Mouse (Mus musculus) thymus, adult 2 months (tissue): Measurements from ENCODE around the gene Cyba. TPM values are rescaled to one million over a fixed set of nuclear protein-coding genes. Genes with fewer than 3 reads are reported as not detected.

ENCODE experiments used
- DNase-seq: peaks from one replicate; pipeline ENCODE4 v3.0.0; 2021
- H3K27ac ChIP-seq: fragments of 200-500 bp; 2 replicates; pipeline ENCODE4 v1.5.1; 2012; ENCODE audit warnings: low read length, control low read depth; ENCODE audit not compliant: control insufficient read depth, insufficient read depth
- H3K27me3 ChIP-seq: fragments of 200-500 bp; 2 replicates; pipeline ENCODE4 v1.6.1; 2012; ENCODE audit warnings: mild to moderate bottlenecking, low read length, moderate library complexity, mixed read lengths; ENCODE audit not compliant: control insufficient read depth, insufficient read depth
- H3K36me3 ChIP-seq: fragments of 200-500 bp; 2 replicates; pipeline ENCODE4 v1.6.1; 2012; ENCODE audit warnings: mild to moderate bottlenecking, low read length, moderate library complexity; ENCODE audit not compliant: control insufficient read depth, insufficient read depth
- H3K4me1 ChIP-seq: fragments of 200-500 bp; replicated peaks from 2 replicates; pipeline ENCODE4 v1.6.1; 2012; ENCODE audit warnings: low read length; ENCODE audit not compliant: control insufficient read depth, insufficient read depth
- H3K4me3 ChIP-seq: fragments of 200-500 bp; 2 replicates; pipeline ENCODE4 v1.5.1; 2012; ENCODE audit warnings: mild to moderate bottlenecking, low read length, control low read depth, moderate library complexity; ENCODE audit not compliant: control insufficient read depth, insufficient read depth
- CTCF ChIP-seq: fragments of 200-500 bp; IDR thresholded peaks from 2 replicates; pipeline ENCODE4 v1.5.1; 2012; ENCODE audit warnings: mild to moderate bottlenecking, control low read depth, low read length, moderate library complexity, borderline replicate concordance; ENCODE audit not compliant: control insufficient read depth, poor library complexity, insufficient read depth; ENCODE audit errors: extremely low read depth
- POLR2A ChIP-seq: fragments of 200-500 bp; IDR thresholded peaks from 2 replicates; pipeline ENCODE4 v1.6.1; 2012; ENCODE audit warnings: mild to moderate bottlenecking, low read length, control low read depth, moderate library complexity; ENCODE audit not compliant: control insufficient read depth, poor library complexity, insufficient read depth; ENCODE audit errors: extremely low read depth
- WGBS: fragments of 180-500 bp; shearing (Covaris S2); methylation state at CpG from one replicate; pipeline ENCODE4 v1.1.7; 2018; 5-methylcytosine and 5-hydroxymethylcytosine counted together
- polyA plus RNA-seq: library from polyadenylated mRNA; depleted of rRNA; stranded (reverse); fragments of >200 nt; gene quantifications from 2 replicates; pipeline ENCODE4 v1.2.3, GENCODE M21; 2012

Gene Cyba
- polyA plus RNA-seq, 1 experiment = 705 TPM

DNA sequence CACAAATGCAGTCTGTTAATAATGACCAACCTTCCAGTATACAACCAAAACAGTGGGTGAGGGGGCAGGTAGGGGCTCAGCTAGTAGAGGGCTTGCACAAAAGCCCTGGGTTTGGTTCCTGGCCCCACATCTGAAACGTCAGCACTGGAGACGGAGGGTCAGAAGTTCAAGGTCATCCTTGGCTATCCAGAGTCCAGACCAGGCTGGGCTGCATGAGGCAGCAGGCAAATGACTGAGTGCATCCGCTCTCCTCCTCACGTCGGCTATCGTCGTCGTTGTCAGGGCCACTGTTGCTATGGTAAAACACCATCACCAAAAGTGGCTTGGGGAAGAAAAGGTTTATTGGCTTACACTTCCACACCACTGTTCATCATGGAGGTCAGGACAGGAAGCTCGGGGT, 18.4 kb downstream of the Cyba start:
- no peak for DNase-seq
- Histone ChIP-seq H3K36me3 (peaks cover 73% of the 10 kb centered on the region), H3K4me1 (no peaks in the 10 kb centered on the region), H3K27me3 (no peaks in the 10 kb centered on the region), H3K27ac (no peak overlapping the region), H3K4me3 (no peak overlapping the region)
- no peak for TF ChIP-seq POLR2A
- no peak for TF ChIP-seq CTCF
- 97% methylated on average over 9 of the region's 9 CpGs for WGBS

DNA sequence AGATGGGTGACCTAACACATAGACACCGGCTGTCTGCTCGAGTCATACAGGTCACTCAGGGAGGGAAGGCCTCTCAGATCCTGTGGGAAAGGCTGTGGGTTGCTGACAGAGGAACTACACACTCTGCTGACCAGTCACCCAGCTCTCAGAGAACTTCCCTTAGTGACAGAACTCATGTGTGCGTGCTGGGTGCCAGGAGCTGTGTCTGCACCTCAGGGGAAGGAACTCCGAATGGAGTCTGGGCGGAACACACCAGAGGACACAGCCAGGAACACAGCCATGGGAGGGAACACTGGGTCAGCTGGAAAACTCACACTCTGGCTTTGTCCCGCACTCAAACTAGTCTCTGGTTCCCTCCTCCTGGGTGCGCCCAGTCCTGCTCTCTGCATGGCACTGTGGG, 25.1 kb downstream of the Cyba start:
- no peaks in the 10 kb centered on the region for H3K27me3 ChIP-seq
- H3K27ac ChIP-seq = no peak overlapping the region; the same call in 1 of the 2 replicates
- peaks cover 98% of the 10 kb centered on the region for H3K36me3 ChIP-seq
- DNase-seq = no peak
- H3K4me3 ChIP-seq = no peak overlapping the region
- no peaks in the 10 kb centered on the region for H3K4me1 ChIP-seq
- WGBS = 96% methylated on average over 7 of the region's 7 CpGs
- TF ChIP-seq POLR2A = no peak

DNA sequence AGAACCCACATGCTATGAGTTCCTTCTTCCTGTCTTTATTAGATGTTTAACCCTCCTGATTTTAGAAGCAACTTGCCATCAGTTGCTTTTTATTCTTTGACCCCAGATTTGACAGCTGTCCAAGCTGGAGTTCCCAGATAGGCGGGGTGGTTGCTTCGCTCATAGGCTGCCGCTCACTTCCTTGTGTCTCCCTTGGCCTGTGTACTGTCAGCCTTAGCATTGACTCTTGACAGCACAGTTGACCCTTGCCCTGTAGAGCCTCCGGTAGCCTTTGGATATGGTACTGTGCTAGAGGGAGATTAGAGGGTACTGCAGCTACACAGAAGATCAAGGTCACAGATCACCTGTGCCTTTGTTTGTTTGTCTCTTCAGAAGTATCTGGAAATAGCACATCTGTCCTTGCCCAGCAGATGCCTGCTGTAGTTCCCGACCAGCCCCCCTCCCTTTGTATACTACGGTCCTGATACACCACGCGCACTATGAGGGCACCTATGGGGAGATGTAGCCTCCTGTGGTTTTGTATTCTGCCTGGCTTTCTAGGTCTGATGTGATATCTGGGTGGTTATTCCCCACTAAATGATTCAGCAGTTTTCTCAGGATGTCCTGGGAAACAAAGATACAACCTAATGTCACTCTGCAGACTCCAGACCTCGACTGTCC, 27.5 kb downstream of the Cyba start:
- DNase-seq = no peak
- H3K4me1 ChIP-seq = no peaks in the 10 kb centered on the region
- no peaks in the 10 kb centered on the region for H3K27me3 ChIP-seq
- H3K36me3 ChIP-seq = peaks cover 97% of the 10 kb centered on the region
- no peak overlapping the region for H3K4me3 ChIP-seq
- H3K27ac ChIP-seq = no peak overlapping the region
- no peak for TF ChIP-seq CTCF
- no peak for TF ChIP-seq POLR2A
- 74% methylated on average over 9 of the region's 9 CpGs for WGBS

DNA sequence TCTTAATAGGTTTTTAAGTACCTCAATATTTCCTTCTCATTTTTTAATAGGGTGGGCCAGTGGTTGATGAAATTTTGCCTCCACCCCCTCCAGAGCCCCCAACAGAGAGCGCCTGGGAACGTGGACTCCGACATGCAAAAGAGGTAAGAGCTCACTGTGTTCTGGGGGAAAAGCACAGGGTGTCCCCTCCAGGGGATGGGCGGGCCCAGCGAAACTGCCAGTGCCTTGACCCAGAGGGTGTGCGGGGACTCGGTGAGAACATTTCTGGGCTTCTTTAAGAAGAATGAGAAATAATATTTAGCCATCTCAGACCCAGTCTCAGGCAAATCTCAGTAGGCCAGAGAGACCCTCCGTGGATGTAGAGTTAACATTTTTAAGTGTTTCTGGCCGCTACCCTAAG, 34.5 kb downstream of the Cyba start:
- H3K27ac ChIP-seq = no peak overlapping the region

DNA sequence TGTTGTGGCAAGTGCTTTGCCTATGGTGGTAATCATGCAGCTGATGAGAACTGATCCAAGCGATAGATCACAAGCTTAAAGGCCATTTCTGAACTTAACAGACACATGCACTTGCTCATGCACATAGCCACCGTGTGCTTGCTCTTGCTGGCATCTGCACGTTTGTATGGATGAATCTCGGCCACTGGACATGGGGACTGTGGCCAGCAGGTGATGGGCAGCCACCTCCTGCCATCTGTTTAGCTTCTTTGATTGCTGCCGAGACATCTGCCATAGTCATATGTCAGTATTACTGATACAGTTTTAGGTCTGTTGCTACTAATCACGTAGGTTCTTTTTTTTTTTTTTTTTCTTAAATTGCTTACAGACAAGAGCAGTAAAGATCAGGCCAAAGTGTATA, 37.4 kb downstream of the Cyba start:
- TF ChIP-seq POLR2A = no peak
- no peak for TF ChIP-seq CTCF
- 96% methylated on average over 6 of the region's 6 CpGs for WGBS
- DNase-seq = no peak
- H3K27ac ChIP-seq = no peak overlapping the region
- peaks cover 30% of the 10 kb centered on the region for H3K36me3 ChIP-seq
- H3K27me3 ChIP-seq = no peaks in the 10 kb centered on the region
- no peaks in the 10 kb centered on the region for H3K4me1 ChIP-seq
- H3K4me3 ChIP-seq = no peak overlapping the region

More for the DNA sequence above, 34.5 kb downstream of the Cyba start:
- no peaks in the 10 kb centered on the region for H3K4me1 ChIP-seq
- no peak for TF ChIP-seq CTCF
- TF ChIP-seq POLR2A = no peak
- H3K4me3 ChIP-seq = no peak overlapping the region
- 97% methylated on average over 9 of the region's 9 CpGs for WGBS
- peaks cover 52% of the 10 kb centered on the region for H3K36me3 ChIP-seq
- DNase-seq = no peak
- H3K27me3 ChIP-seq = no peaks in the 10 kb centered on the region

DNA sequence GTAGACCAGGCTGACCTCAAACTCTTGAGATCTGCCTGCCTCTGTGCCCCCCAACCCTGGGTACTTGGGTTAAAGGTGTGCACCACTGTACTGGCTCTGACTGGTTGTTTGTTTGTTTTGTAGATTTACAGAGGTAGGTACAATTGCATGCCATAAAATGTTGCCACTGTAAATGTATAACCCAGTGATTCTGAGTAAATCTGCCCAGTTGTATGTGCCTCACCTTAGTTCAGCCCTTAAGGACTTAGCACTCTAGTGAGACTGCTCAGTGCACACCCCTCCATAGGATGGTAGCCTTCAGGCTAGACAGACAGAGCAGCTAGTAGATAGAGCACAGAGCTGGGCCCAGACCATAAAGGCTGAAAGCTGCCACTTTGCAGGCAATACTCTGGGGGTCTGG, 39.0 kb downstream of the Cyba start:
- peaks cover 27% of the 10 kb centered on the region for H3K36me3 ChIP-seq
- H3K27me3 ChIP-seq = no peaks in the 10 kb centered on the region
- H3K4me1 ChIP-seq = no peaks in the 10 kb centered on the region
- TF ChIP-seq CTCF (no peak), POLR2A (no peak)
- DNase-seq = no peak
- H3K27ac ChIP-seq = no peak overlapping the region
- H3K4me3 ChIP-seq = no peak overlapping the region

DNA sequence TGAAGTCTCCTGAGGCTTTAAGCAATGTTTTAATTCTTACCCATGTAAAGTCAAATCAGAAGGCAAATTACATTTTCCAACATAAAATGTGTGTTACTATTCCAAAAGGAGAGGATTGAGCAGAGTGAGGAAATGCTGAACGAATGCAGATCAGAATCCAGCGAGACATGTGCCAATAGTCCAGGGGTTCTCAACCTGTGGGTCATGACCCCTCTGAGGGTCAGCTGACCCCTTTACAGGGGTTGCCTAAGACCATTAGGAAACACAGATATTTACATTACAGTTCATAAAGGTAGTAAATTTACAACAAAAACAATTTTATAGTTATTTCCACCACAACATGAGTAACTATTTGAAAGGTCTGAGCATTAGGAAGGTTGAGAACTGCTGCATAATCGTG, 42.0 kb downstream of the Cyba start:
- no peak for DNase-seq
- no peaks in the 10 kb centered on the region for H3K4me1 ChIP-seq
- H3K4me3 ChIP-seq = no peak overlapping the region
- H3K27me3 ChIP-seq = no peaks in the 10 kb centered on the region
- H3K36me3 ChIP-seq = peaks cover 36% of the 10 kb centered on the region
- H3K27ac ChIP-seq = no peak overlapping the region
- TF ChIP-seq POLR2A (no peak), CTCF (no peak)
- 87% methylated on average over 3 of the region's 3 CpGs for WGBS
